Mouse (Mus musculus): Measurements from ENCODE around the gene Wwox.
A peak's percentile ranks its signal among the peaks of the same experiment; 100 is the strongest.

The Wwox gene

DNA sequence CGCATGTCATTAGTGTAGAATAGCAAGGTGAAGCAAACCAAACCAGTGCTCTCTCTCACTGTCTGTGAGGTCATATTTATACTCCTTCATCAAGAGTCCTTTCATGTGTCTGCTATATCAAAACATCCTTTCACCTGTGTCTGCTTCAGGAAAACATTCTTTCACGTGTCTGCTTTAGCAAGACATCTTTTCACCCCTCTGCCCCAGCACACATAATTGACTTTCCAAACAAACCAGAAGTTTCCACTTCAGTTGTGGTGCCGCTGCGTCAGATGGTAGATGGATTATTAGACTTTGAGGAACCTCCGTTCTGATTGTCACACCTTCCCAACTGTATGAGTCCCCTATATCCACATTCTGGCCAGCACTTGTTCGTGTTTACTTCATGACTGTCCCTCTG is 429.9 kb downstream of the Wwox start:
- DNase-seq (ENCODE audit: low spot score), result no peak

DNA sequence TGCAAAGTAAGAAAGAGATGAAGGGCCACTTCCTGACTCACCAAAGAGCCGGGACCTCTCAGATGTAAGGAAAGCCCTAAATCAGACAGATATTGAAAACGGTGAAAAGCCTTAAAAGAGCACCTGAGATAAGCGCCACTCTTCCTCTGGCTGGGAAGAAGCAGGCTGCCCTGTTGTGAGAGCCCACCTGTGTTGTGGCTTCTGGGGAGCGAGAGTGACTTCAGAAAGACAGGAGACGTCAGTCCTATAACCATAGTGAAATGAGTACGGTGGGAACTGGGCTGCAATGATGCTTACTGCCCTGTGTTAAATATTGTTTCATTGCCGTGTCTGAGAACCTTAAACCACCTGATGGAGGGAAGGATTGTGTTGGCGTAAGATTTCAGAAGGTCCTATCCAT is 431.0 kb downstream of the Wwox start:
- no peak for DNase-seq (ENCODE audit: low spot score)

DNA sequence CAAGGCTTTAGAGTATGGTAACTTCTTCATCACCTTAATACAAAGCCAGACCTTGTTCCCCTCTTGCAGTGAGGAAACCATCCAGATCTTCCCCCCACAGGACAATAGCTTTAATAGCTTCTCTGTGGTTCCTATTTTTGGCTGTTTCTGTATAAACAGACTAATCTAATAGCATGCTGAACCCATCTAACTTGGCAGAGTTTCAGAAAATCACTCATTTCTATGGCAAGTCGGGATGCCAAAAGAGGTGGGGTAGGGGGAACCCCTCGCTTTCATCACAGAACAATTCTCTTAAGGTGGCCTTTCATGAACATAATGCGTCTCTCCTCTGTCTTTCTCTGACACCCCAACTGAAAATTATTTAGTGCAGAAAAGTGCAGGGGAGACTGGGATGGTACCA is 433.0 kb downstream of the Wwox start:
- no peak for DNase-seq (ENCODE audit: low spot score)

DNA sequence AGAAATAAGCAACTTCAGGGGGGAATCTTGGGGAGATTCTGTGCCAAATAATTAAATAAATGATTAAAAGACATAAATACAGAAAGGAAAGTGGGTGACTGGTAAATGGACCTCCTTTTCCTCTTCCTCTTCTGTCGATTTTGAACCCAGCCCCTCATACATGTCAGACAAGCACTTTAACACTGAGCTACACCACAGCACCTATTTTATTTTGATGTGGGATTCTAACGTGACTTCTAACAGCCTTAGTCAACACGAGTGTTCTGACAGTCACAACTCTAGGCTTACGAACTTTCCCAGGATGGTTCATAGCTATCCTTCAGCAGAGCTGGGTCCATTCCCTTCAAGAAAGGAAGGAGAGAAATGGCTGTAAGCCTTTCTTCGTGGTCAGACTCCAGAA is 435.7 kb downstream of the Wwox start:
- no peak for DNase-seq (ENCODE audit: low spot score)

DNA sequence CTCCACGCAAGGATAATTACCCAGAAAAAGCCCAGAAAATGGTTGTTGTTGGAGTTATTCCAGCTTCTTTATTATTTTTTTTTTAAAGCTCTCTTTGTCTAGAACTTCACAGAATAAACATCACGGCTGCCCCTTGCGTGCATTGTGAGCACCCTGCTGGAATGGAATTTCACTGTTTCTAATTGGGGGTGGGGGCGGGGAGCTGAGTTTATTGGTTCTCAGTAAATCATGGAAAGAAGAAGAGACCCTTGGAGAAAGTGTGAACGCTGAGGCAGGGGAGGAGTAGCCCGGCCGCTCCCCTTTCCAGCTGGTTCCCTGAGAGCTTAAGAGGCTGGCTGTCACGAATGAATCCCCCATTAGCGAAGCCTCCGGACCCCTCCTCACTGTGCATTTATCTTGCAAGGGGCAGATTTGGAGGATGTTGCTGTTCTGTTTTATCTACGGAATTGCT is 436.7 kb downstream of the Wwox start:
- no peak for DNase-seq (ENCODE audit: low spot score)

DNA sequence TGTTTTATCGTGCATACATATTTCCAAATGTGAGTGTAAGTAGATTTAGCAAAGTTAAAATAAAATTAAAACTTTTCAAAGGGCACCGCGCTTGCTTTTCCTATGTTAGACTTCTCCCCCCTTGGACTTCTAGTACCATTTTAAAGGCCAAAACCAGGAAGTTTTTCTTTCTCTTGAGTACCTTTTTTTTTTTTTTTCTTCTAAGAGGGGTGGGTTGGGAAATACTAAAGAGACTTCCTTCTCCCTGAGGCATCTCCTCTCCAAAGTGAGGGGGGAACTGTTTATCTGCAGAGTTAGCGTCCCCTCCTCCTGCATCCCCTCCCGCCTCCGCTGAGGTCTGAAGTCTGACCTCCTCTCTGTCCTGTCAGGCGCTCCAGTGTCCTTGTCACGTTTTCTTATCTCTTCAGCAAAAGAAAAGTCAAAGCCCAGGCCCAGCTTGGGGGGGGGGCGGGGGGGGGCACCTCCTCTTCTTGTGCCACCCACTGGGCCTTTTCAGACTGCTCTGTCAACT is 437.3 kb downstream of the Wwox start:
- DNase-seq (ENCODE audit: low spot score), result no peak

DNA sequence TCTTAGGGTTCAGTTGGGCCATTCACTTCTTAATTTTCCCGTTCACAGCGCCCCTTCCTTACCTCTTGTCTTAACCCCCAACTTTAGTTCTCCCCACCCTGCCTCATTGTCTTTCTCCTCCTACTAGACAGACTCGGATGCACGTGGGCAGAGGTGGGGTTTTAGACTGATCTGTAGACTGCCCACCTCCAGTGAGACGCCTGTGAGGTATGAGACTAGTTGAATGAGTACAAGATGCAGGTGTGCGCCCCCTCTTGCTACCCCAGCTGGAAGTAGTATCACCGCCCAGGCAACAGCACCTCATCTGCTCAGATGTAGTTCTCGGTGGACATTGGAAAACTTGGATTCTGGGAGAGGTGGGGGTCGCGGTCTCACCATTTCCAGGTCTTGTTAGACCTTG is 437.8 kb downstream of the Wwox start:
- no peak for DNase-seq (ENCODE audit: low spot score)

DNA sequence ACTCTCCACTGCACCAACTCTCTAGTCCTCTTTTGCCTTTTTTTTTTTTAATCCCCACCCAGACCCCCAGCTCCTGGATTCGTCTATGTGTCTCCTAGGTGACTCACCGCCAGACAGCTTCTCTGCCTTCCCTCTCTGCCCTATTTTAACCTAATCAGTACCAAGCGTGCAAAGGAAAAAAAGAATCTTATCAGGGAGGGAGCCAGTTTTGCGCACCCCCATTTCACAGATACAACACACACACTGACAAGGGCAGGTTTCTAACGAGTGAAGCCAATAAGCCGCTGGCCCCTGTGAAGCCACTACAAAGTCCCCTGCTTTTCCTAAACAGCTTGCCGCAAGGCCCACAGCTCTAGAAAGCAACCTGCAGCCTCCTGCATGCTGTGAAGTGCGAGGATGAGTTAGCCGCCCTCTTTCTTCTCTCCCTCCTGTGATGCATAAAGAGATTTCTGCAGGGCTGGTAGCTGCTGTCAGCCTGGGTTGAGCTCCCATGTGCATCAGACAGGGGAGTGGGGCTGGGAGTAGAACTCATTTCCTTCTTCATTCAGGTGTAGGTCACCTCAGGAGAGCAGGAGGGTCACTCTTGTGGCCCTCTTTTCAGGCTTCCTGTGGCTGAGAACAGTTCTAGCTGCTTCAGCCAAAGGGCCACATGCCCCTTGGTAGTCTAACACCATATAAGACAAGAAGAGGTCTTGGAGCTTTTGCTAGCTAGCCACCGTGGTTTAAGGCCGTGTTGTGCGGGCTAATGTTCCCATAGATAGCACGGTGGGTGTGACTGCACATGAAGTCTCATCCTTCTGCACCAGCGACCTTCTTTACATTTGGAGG is 439.2 kb downstream of the Wwox start:
- peak; percentile 44 for DNase-seq (ENCODE audit: low spot score)

DNA sequence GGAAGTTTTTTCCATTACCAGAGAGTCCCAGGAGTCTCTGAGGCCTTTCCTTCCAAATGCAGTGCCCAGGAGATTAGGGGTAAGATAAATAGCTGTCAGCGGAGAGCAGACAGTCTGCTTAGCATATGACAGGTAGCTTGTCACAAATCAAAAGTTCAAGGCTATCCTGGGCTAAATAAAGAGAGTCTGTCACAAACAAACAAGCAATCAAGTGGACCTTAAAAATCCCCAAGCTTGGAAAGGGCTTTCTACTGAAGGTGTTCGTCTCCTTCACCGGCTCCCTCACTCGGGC is 439.8 kb downstream of the Wwox start:
- DNase-seq (ENCODE audit: low spot score), result peak; percentile 51

DNA sequence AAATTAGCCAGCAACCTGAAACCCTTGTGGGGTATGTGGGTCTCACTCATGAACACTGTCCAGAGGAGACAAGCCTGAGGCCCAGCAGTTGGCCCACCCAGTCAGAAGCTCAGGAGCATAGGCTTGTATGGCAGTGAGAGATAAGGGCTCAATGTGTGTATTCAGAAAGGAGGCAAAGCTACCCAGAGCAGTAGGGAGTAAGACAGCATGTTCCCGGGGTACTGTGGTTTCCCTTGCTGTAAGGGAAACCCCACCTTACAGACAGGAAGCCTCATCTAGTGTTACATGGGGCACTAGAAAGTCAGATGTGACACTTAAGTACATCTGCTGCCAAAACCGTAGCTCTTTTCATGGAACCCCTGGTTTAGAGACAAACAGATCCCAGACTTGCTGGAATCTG is 440.2 kb downstream of the Wwox start:
- peak; percentile 74 for DNase-seq (ENCODE audit: low spot score)

DNA sequence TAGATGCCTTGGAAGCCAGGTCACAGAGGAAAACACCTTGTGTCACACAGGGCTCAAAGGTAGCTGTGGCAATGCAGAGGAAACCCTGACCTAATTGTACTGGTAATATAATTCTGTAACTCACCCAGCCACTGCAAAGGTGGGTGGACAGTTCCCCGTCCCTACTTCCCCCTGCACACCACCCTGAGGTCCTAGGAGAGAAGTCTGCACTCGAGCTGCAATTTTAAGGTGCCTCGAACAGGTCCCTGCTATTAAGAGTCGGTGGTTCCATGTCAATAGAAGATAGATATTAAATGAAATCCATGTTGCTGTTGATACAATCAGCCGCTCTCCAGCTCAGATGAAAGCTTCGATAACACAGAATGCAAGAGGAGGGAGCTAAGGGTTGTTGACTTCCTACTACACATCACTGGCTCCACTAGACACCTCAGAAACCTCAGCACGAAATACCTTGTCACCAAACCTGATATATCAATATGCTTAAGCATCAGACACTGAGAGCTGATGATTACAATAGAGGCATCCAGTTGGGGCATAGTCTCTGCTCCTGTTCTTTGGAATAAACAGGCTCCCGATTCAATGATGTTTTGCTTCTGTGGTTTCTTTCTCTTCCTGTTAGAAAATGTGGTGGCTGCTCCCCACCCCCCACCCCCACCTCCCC is 441.1 kb downstream of the Wwox start:
- DNase-seq (ENCODE audit: low spot score), result no peak

DNA sequence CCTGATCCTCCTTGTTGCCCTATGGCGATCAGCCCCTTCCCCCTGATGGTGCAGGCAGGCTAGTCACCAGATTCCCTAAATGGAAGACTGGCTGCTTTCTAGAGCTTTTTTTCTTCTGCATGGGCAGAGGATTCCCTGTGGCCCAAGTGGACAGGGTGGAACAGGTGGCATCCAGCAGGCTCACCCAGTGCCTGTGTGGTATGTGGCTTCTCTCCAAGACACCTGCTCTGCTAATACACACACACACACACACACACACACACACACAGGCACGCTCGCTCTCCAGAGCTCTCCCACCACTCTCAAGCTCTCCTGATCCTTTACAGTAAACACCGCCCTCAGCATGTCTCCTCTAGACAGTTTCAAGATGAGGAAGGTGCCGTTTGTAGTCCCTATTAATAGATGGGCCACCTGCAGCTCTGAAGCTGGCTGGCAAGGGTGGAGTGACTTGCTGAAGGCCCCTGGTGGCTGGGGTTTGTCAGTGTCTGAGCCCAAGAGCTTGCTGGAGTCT is 442.5 kb downstream of the Wwox start:
- DNase-seq (ENCODE audit: low spot score), result peak; percentile 21

DNA sequence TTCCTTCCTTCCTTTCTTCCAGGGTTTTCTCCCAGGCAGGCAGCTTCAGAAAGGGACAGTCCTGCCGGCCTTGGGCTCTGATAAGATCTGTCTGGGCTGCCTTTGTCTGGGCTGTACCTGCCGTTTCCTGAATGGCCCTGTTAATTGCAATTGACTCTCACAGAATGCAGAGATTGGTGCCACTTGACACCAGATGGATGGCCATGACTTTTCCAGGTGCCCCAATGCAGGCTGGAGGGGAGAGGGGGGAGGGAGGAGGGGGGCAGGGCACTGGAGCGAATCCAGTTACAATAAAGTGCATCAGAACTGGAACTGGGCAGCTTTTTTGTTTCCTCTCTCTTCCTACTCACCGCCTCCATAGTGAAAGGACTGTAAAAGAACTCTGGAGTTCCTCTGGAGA is 443.0 kb downstream of the Wwox start:
- DNase-seq (ENCODE audit: low spot score), result no peak

DNA sequence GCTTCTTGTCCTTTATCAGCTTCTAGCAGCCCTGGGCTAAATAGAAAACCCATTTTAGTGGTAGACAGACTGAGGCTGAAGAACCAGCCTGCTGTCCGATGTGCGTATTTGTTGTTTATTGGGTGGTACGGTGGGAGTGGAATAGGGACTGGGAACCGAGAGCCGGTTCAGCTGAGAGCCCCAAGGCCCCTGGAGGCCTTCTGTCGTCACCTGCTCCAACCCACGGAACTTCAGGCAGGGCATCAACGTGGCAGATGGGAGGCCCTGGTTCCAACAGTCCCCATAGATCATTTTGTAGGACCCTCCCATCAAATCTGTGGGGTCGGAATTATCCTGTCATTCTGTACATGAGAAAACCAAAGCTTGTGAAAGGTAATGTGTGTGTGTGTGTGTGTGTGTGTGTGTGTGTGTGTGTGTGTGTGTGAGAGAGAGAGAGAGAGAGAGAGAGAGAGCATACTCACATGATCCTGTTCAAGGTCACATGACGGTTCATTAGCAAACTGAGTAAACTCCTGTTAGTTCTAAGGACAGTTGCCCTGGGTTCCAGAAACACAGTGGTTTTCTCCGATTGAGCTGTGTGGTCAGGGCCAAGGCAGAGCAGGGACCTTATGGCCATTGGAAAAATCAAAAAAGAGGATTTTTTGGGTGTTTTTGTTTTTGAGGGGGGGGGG is 443.6 kb downstream of the Wwox start:
- DNase-seq (ENCODE audit: low spot score), result no peak

DNA sequence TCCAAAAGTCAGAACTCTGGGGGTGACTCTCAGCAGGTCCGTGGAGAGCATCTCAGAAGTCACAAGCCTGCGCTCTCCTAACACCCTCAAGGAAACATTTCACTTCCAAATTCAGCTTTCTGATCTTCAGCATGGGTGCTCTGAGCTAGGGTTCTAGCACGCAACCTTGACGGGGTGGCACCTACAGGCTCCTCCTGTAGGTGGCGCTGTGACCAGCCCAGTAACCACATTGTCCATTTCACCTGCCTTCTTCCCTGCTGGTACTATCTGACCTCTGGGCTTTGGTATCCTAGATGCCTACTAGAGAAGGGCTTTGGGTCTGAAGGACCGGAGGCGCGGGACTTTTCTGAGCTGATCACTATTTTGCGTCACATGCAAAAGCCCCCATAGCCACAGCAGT is 444.5 kb downstream of the Wwox start:
- peak; percentile 26 for DNase-seq (ENCODE audit: low spot score)

DNA sequence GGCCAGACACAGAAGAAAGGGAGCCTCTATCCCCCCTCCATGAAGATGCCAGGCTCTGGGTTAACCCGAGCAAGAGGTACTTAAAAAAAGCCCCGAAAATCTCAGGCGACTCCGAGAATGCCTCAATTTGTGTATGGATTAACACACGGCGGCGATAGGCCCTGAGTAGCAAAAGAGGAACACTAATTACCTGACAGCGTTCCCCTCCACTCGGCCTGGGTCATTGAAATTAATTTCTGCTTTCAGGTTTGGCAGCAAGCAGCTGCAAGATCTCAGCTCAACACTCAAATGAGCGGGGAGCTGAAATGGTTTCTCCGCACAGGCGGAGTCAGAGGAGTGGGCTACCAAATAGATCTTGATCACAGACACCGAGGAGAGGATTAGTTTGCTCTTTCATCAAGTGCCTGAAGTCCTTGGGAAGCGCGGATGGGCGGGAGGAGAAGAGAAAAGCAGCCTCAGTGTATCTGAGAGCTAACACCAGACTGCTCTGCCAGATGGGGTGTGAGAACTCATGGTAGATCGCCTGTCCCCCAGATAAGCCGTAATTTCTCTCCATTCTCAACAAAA is 445.7 kb downstream of the Wwox start:
- no peak for DNase-seq (ENCODE audit: low spot score)

DNA sequence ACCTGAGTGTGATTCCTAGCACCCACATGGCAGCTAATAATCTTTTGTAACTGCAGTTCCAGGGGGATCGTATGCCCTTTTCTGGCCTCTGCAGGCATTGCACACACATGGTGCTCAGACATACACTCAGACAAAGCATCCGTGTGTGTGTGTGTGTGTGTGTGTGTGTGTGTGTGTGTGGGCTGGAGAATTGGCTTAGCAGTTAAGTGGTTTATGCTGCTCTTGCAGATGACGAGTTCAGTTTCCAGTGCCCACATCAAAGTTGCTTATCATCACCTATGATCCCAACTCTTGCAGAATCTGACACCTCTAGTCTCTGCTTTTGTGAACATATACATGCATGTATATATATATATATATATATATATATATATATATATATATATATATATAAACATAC is 448.9 kb downstream of the Wwox start:
- no peak for DNase-seq (ENCODE audit: low spot score)

DNA sequence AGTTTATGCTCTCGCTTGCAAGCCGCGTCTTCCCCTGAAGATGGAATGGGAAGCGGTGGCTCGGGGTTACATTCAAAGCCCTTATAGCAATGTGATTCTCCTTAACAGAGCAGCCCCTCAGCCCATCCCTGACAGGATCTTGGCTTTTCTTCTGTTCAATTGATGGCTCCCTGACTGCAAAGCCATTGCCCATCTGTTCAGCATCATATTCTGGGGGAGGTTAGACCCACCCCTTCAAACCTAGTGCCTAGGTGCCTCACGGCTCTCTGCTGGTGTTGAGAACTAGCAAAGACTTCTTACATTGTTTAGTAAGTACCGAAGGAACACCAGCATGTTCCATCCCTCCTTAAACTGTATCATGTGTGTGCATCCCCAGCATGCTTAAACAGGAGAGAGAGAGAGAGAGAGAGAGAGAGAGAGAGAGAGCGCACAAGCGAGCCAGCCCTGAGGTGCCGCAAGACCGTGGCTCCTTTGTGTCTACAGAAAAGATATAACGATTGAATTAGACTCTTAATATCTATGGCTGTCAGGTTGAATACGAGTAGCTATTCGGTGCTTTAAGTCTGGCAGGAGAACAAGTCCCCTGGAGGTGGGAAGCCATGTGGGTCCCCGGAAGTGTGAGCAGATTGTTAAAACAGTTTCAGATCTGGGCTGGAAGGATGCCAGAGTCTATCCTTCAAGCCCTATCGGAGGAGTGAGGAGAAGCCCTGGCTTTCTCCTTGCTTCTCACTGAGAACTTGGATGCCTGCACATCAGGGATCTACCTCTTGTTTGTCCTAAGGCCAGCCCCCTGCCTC is 450.3 kb downstream of the Wwox start:
- DNase-seq (ENCODE audit: low spot score), result no peak

DNA sequence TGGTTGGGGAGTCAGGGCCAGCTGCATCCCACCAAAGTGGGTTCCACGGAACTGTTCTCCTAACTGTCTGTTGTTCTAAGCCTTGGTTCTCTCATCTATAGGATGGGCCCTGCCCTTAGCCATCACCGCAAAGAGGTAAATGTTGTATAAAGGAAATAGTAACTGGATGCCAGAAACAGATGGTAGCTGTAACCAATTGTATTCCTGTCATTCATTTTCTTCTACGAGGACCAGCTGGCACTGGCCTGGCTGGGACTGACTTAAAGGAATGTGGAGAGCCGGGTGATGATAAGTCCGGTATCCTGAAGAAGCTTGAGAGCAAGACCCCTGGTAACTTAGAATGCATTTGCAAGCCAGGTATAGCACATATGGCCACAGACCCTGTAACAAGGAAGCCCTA is 451.0 kb downstream of the Wwox start:
- no peak for DNase-seq (ENCODE audit: low spot score)

DNA sequence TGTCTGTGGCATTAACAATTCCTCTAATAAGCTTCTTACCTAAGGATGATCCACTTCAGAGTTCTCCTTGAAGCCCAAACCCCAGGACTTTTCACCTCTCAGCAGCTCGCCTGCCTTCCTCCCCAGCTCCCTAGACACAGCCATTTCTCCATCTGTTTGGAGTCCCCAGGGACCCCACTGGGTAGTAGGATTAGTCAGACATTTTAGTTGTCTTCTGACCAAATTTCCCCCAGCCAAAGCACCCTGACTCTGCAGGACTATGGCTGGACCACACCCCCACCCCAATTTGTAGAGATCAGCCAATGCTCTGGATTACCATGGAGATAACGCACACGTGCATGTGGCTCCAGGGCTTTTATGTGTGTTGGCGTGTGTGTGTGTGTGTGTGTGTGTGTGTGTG is 451.8 kb downstream of the Wwox start:
- no peak for DNase-seq (ENCODE audit: low spot score)

DNA sequence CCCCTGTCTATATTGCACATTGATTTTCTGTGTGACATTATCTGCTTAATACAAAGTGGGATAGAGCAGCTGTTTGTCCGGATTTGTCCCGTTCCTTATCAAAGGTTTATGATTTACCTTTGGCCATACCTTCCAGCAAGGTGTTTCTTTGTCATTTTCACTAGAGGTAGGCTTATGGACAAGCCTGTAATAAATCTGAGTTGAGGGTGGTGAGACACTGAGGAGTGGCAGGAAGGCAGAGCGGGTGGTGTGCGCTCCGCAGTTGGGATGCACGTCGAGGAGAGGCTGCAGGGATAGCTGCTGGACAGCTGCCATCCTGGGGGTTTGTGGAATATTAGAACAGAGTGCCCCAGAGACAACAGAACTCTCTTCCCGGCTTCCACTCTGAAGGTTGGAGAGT is 458.0 kb downstream of the Wwox start:
- DNase-seq (ENCODE audit: low spot score), result no peak

DNA sequence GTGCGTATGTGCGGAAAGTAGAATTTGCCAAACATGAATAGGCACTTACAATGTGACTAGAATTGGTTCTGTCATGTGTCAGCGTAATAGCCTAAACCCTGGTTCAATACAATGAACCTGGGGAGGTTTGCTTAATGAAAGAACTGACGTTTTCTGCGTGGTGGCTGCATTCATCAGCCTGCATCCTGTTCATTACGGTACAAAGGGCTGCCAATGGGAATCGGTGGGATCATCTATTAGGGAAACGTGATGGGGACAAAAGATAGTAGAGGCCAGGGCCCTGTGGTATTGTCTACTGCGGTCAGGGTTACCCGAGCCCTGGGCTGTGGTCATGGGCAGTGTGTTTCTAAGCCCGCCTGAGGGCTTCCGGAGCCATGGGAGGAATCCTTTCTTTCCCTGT is 459.7 kb downstream of the Wwox start:
- no peak for DNase-seq (ENCODE audit: low spot score)

Measured in c-Kit-positive CD71-positive TER-119-positive erythroid progenitor cells, embryonic 14.5 days (primary cell).